ENCODE assay signal across 8 mouse cellular contexts in genomic region chr7:35802201-35802905, GRCm38 (mm10). TPM values are rescaled to one million over a fixed set of nuclear protein-coding genes. Genes with fewer than 3 reads are reported as not detected.
A peak's percentile ranks its signal among the peaks of the same experiment; 100 is the strongest.
DNase-seq lines count a peak whose midpoint lies in the region; ATAC-seq lines count a peak whose summit lies in the region.

No protein-coding gene starts in this region.

- 0 out of 2 replicates have a peak, but pooled peaks cover 6% of the 10 kb centered on the region for H3K4me1 ChIP-seq in embryonic facial prominence, embryonic 14.5 days (ENCODE audit: control insufficient read depth, insufficient read depth, low read length)
- H3K4me1 ChIP-seq in intestine, embryonic 14.5 days (replicated peaks; ENCODE audit: control insufficient read depth, insufficient read depth, low read length) = peaks cover 6% of the 10 kb centered on the region; the same call in 1 of the 2 replicates

- H3K9ac ChIP-seq in embryonic facial prominence, embryonic 14.5 days (ENCODE audit: low read depth, low read length) = peak overlapping the region; percentile 97
- H3K9ac ChIP-seq in intestine, embryonic 14.5 days (ENCODE audit: low read length) = peak overlapping the region; percentile 96

- under 1% methylated on average over 27 of the region's 49 CpGs for WGBS in embryonic facial prominence, embryonic 14.5 days
- WGBS in intestine, embryonic 14.5 days = 0% methylated on average over 44 of the region's 49 CpGs

- peak overlapping the region; percentile 90 for H3K27ac ChIP-seq in embryonic facial prominence, embryonic 14.5 days (replicated peaks; ENCODE audit: low read depth, low read length)
- peak overlapping the region; percentile 87 for H3K27ac ChIP-seq in intestine, embryonic 14.5 days (ENCODE audit: low read depth)

- peak; percentile 89 for ATAC-seq in embryonic facial prominence, embryonic 14.5 days (ENCODE audit: low read depth)
- ATAC-seq in intestine, embryonic 14.5 days (replicated peaks; ENCODE audit: low FRiP score, low TSS enrichment, low read depth) = peak; percentile 87
- ATAC-seq in megakaryocyte, adult 5-6 weeks (ENCODE audit: poor library complexity, severe bottlenecking) = peak; percentile 75

- peaks cover 37% of the 10 kb centered on the region for H3K36me3 ChIP-seq in embryonic facial prominence, embryonic 14.5 days (ENCODE audit: control insufficient read depth, insufficient read depth, low read length)
- peaks cover 39% of the 10 kb centered on the region for H3K36me3 ChIP-seq in intestine, embryonic 14.5 days (ENCODE audit: control insufficient read depth, insufficient read depth, low read length)

- H3K9me3 ChIP-seq in embryonic facial prominence, embryonic 14.5 days (ENCODE audit: control insufficient read depth, low read length) = no peaks in the 10 kb centered on the region
- H3K9me3 ChIP-seq in intestine, embryonic 14.5 days (ENCODE audit: control insufficient read depth, low read length) = no peaks in the 10 kb centered on the region

- peak; percentile 11 to 29 for DNase-seq in kidney, adult 8-10 months
- DNase-seq in kidney, postnatal 4 days = no peak
- DNase-seq in MN1 (ENCODE audit: low spot score) = peak; percentile 27
- DNase-seq in embryonic facial prominence, embryonic 14.5 days (ENCODE audit: low spot score) = peak; percentile 31
- DNase-seq in intestine, embryonic 14.5 days (ENCODE audit: low spot score) = no peak
- no peak for DNase-seq in gastrocnemius, postnatal 4 days (ENCODE audit: low spot score in 2 of 2)
- no peak for DNase-seq in ovary, postnatal 10 days (ENCODE audit: low spot score)

- peak overlapping the region; percentile 86 for H3K4me2 ChIP-seq in embryonic facial prominence, embryonic 14.5 days (ENCODE audit: low read depth, low read length)
- peak overlapping the region; percentile 57 for H3K4me2 ChIP-seq in intestine, embryonic 14.5 days (ENCODE audit: low read length)

- H3K27me3 ChIP-seq in embryonic facial prominence, embryonic 14.5 days (replicated peaks; ENCODE audit: control insufficient read depth, insufficient read depth, low read length) = no peaks in the 10 kb centered on the region
- no peaks in the 10 kb centered on the region for H3K27me3 ChIP-seq in intestine, embryonic 14.5 days (replicated peaks; ENCODE audit: control insufficient read depth, insufficient read depth, low read length)

- peak overlapping the region; percentile 72 for H3K4me3 ChIP-seq in embryonic facial prominence, embryonic 14.5 days (ENCODE audit: low read depth, low read length)
- peak overlapping the region; percentile 98 for H3K4me3 ChIP-seq in intestine, embryonic 14.5 days (ENCODE audit: low read depth, low read length)

RNA-seq across cellular contexts. Expression of gene Zfp507, which starts 0.5 kb away (rescaled TPM):
- 17.8 TPM in 2 replicates for polyA plus RNA-seq in embryonic facial prominence, embryonic 14.5 days (2014; fragmentation: Nextera tagmentation; extraction: Ambion mirVana)
- 15.8 and 16.5 TPM in 2 replicates for polyA plus RNA-seq in intestine, embryonic 14.5 days (2014; fragmentation: Nextera tagmentation; extraction: Ambion mirVana)
- total RNA-seq in megakaryocyte, adult 5-6 weeks (2015) = 1.4 and 2.8 TPM in 2 replicates
- total RNA-seq in megakaryocyte, adult 5-6 weeks (2017) = 1.4 and 3.7 TPM in 2 replicates
- 10 to 100 TPM; 31.8 to 32.5 TPM for total RNA-seq in gastrocnemius, postnatal 4 days (2021)

RNA-seq across cellular contexts. Expression of gene Dpy19l3, which starts 48.1 kb away (rescaled TPM):
- polyA plus RNA-seq in embryonic facial prominence, embryonic 14.5 days (2014; fragmentation: Nextera tagmentation; extraction: Ambion mirVana) = 34.9 and 38.9 TPM in 2 replicates
- 22.2 and 28.1 TPM in 2 replicates for polyA plus RNA-seq in intestine, embryonic 14.5 days (2014; fragmentation: Nextera tagmentation; extraction: Ambion mirVana)
- 4.9 and 6.2 TPM in 2 replicates for total RNA-seq in megakaryocyte, adult 5-6 weeks (2015)
- total RNA-seq in megakaryocyte, adult 5-6 weeks (2017) = 1.3 and 1.7 TPM in 2 replicates
- 10 to 100 TPM; 19.1 to 23.2 TPM for total RNA-seq in gastrocnemius, postnatal 4 days (2021)

Comparison
In these comparisons a context has a peak if more than half of its experiments do, and no peak if none do; other contexts are left out.
1. DNase-seq: peak in kidney, adult 8-10 months (2 of 2), MN1 (single experiment) and embryonic facial prominence, embryonic 14.5 days (single experiment); none in kidney, postnatal 4 days (0 of 2), intestine, embryonic 14.5 days (single experiment), gastrocnemius, postnatal 4 days (0 of 2) and ovary, postnatal 10 days (single experiment).
2. RNA of gene Zfp507, which starts 0.5 kb away (total RNA-seq): 31.8 to 32.5 TPM in gastrocnemius, postnatal 4 days; 1.4 to 3.7 TPM in megakaryocyte, adult 5-6 weeks; every median in the first group is over 4 times any median in the second.
3. Peak in every context shown above with its lines, with median percentiles within 50 percentile points of each other: ATAC-seq.